Mouse (Mus musculus): ENCODE data around the gene Cwc15.

Gene Cwc15

DNA sequence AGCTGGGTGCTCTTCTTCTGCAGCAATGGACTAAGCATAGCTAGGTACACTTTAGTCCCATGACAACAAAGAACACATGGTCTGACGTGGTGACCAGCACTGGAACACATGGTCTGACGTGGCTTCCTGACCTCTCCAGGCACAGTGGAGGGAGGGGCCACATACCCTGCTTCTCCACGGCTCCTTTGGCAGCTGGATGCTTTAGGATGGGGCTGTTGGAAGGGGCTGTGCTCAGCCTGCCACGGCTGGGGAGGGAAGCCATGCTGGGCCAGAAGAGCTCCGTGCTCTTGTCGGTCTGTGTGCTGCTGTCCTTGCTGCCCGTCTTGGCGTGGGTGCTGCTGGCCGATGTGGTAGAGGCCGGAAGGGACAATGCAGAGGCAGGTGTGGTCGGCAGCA lies 47.9 kb downstream of the Cwc15 start:
- DNase-seq (ENCODE audit: low spot score): peak; percentile 19

DNA sequence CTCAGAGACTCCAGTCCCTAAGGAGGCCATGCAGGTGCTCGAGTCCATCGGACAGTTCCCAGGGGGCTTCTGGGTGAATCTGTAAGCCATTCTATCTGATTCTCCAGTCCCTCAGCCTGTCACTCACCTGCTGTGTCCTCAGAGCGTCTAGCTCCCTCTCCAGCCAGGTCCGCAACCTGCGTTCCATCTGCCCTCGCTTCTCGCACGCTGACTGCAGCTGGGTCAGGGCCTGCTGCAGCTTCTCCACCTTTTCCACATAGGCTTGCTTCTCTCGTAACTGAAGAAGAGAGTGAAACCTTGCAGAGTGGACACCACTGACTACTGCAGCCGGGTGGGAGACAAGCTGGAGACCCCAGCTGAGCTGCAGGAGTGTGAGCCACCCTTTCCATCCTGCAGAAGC lies 57.9 kb downstream of the Cwc15 start:
- DNase-seq (ENCODE audit: low spot score): no peak

DNA sequence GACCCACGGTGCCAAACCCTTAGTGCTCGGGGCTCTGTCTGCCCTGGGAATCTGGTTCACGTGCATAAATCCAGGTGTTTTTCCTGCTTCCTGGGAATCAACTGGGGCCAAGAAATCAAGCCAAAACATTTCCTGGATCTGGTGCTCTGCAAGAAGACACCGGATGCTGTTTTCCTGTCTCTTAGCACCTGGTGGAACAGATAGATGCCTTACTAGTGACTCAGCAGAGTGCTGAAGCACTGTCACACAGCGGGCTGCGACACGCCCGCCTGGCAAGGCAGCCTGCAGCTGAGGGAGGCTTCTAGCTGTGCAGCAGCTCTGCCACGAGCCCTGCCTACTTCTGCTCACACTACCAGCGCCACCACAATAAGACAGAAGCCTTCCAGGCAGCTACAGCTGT lies 59.0 kb downstream of the Cwc15 start:
- no peak for DNase-seq (ENCODE audit: low spot score)

DNA sequence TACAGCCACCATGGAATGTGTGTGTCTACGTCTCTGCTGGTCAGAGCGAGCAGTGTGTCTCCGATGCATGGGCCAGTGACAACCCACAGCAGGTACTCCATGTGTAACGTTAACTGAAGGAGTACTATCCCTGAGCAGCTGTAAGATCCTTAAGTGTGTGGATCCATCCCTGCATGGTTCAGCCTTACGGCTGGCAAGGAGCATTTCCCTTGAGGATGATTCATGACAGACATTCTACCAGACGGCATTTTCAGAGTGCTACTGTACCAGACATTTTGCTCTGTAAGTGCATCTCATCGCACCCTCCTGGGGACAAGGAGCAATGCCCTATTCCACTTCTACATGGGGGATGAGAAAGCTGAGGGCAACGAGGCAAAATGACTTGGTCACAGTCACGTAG lies 59.6 kb downstream of the Cwc15 start:
- no peak for DNase-seq (ENCODE audit: low spot score)

Data from embryo, embryonic 10.5 days (tissue).